ENCODE assay signal across 7 mouse cellular contexts in genomic region chr4:107889385-107889730, GRCm38 (mm10). TPM values are rescaled to one million over a fixed set of nuclear protein-coding genes. Genes with fewer than 3 reads are reported as not detected.
DNase-seq lines count a peak whose midpoint lies in the region; ATAC-seq and TF ChIP-seq lines count a peak whose summit lies in the region.

No protein-coding gene starts in this region.

- peak; percentile 23 for ATAC-seq in forebrain, embryonic 12.5 days (ENCODE audit: low FRiP score)
- ATAC-seq in liver, embryonic 12.5 days, result peak; percentile 13

- whole genome bisulfite sequencing in forebrain, embryonic 12.5 days, result under 1% methylated on average over 12 of the region's 12 CpGs
- WGBS in liver, embryonic 12.5 days (ENCODE audit: insufficient replicate concordance), result 2% methylated on average over 12 of the region's 12 CpGs

- peak overlapping the region; percentile 83 for H3K9ac ChIP-seq in forebrain, embryonic 12.5 days
- H3K9ac ChIP-seq in liver, embryonic 12.5 days, result peak overlapping the region; percentile 65

- no peak for TF ChIP-seq CTCF in testis, adult 2 months (IDR thresholded peaks at IDR 0.05; ENCODE audit: control insufficient read depth, insufficient read depth, insufficient replicate concordance, low read depth, low read length)

- no peaks in the 10 kb centered on the region; the same call in 1 of the 2 replicates for H3K36me3 ChIP-seq in testis, adult 2 months (ENCODE audit: control insufficient read depth, insufficient read depth, low read length)
- H3K36me3 ChIP-seq in forebrain, embryonic 12.5 days (replicated peaks), result peaks cover 56% of the 10 kb centered on the region
- H3K36me3 ChIP-seq in liver, embryonic 12.5 days, result peaks cover 62% of the 10 kb centered on the region

- H3K9me3 ChIP-seq in forebrain, embryonic 12.5 days, result no peaks in the 10 kb centered on the region
- no peaks in the 10 kb centered on the region for H3K9me3 ChIP-seq in liver, embryonic 12.5 days (replicated peaks)

- H3K27ac ChIP-seq in testis, adult 2 months (ENCODE audit: control insufficient read depth, insufficient read depth, low read depth, low read length), result peak overlapping the region; percentile 88
- peak overlapping the region; percentile 93 for H3K27ac ChIP-seq in forebrain, embryonic 12.5 days
- H3K27ac ChIP-seq in liver, embryonic 12.5 days, result peak overlapping the region; percentile 86

- no peaks in the 10 kb centered on the region for H3K27me3 ChIP-seq in testis, adult 2 months (ENCODE audit: control insufficient read depth, insufficient read depth, low read length)
- no peaks in the 10 kb centered on the region for H3K27me3 ChIP-seq in forebrain, embryonic 12.5 days
- no peaks in the 10 kb centered on the region for H3K27me3 ChIP-seq in liver, embryonic 12.5 days (replicated peaks)

- no peak for TF ChIP-seq POLR2A in testis, adult 2 months (IDR thresholded peaks at IDR 0.05; ENCODE audit: control insufficient read depth, low read depth, low read length)

- H3K4me2 ChIP-seq in forebrain, embryonic 12.5 days, result peak overlapping the region; percentile 80
- H3K4me2 ChIP-seq in liver, embryonic 12.5 days, result peak overlapping the region; percentile 90

- H3K4me3 ChIP-seq in testis, adult 2 months (ENCODE audit: control insufficient read depth, low read depth, low read length), result peak overlapping the region; percentile 88
- H3K4me3 ChIP-seq in forebrain, embryonic 12.5 days (replicated peaks), result peak overlapping the region; percentile 57
- H3K4me3 ChIP-seq in liver, embryonic 12.5 days, result peak overlapping the region; percentile 71

- no peak for DNase-seq in testis, postnatal 14 days (ENCODE audit: low spot score)
- DNase-seq in cerebellum, postnatal 10 days, result no peak
- no peak for DNase-seq in cerebellum, adult 9-11 months
- no peak for DNase-seq in spleen, postnatal 14 days (ENCODE audit: low spot score in 2 of 2)

- H3K4me1 ChIP-seq in testis, adult 2 months (ENCODE audit: control insufficient read depth, insufficient read depth, low read length), result peaks cover 5% of the 10 kb centered on the region
- peaks cover 13% of the 10 kb centered on the region for H3K4me1 ChIP-seq in forebrain, embryonic 12.5 days
- peaks cover 28% of the 10 kb centered on the region for H3K4me1 ChIP-seq in liver, embryonic 12.5 days

RNA-seq across cellular contexts. Expression of gene 0610037L13Rik, which starts 0.3 kb away (rescaled TPM):
- 63.4 and 77.6 TPM in 2 replicates for polyA plus RNA-seq in testis, adult 2 months (2012; rRNA removed)
- 110 and 115 TPM in 2 replicates for polyA plus RNA-seq in forebrain, embryonic 12.5 days (2016; fragmentation: Nextera tagmentation; extraction: Ambion mirVana)
- polyA plus RNA-seq in liver, embryonic 12.5 days (2016; fragmentation: Nextera tagmentation; extraction: Ambion mirVana), result 54.1 and 59.0 TPM in 2 replicates

RNA-seq across cellular contexts. Expression of gene Magoh, which starts 9.8 kb away (rescaled TPM):
- polyA plus RNA-seq in testis, adult 2 months (2012; rRNA removed), result 27.1 and 28.4 TPM in 2 replicates
- polyA plus RNA-seq in forebrain, embryonic 12.5 days (2016; fragmentation: Nextera tagmentation; extraction: Ambion mirVana), result 232 and 233 TPM in 2 replicates
- polyA plus RNA-seq in liver, embryonic 12.5 days (2016; fragmentation: Nextera tagmentation; extraction: Ambion mirVana), result 140 and 151 TPM in 2 replicates

RNA-seq across cellular contexts. Expression of gene Cpt2, which starts 34.1 kb away (rescaled TPM):
- 44.1 and 52.1 TPM in 2 replicates for polyA plus RNA-seq in testis, adult 2 months (2012; rRNA removed)
- polyA plus RNA-seq in forebrain, embryonic 12.5 days (2016; fragmentation: Nextera tagmentation; extraction: Ambion mirVana), result 25.1 and 25.4 TPM in 2 replicates
- polyA plus RNA-seq in liver, embryonic 12.5 days (2016; fragmentation: Nextera tagmentation; extraction: Ambion mirVana), result 40.1 and 42.7 TPM in 2 replicates
